Mouse (Mus musculus): ENCODE measurements around the gene Sell. TPM values are rescaled to one million over a fixed set of nuclear protein-coding genes. Genes with fewer than 3 reads are reported as not detected.

The Sell gene
- polyA plus RNA-seq, 2 experiments: 0.09 to 0.21 TPM

GRCm38 (mm10) chr1:164117869-164118268 lies 56.1 kb downstream of the Sell start:
- Histone ChIP-seq H3K27ac (replicated peaks; ENCODE audit: low read depth, low read length) (no peak overlapping the region), H3K9me3 (ENCODE audit: control insufficient read depth, low read length) (no peaks in the 10 kb centered on the region)
- 93% methylated on average over 6 of the region's 6 CpGs for WGBS

GRCm38 (mm10) chr1:164119892-164120776 lies 58.4 kb downstream of the Sell start:
- ATAC-seq (ENCODE audit: low FRiP score, low read depth): no peak
- Histone ChIP-seq H3K9me3 (ENCODE audit: control insufficient read depth, low read length) (no peaks in the 10 kb centered on the region), H3K9ac (ENCODE audit: low read depth, low read length, severe bottlenecking) (no peak overlapping the region), H3K36me3 (ENCODE audit: control insufficient read depth, insufficient read depth, low read length) (no peaks in the 10 kb centered on the region), H3K4me2 (replicated peaks; ENCODE audit: low read depth, low read length, severe bottlenecking) (no peak overlapping the region), H3K4me3 (replicated peaks; ENCODE audit: low read length) (no peak overlapping the region), H3K4me1 (ENCODE audit: control insufficient read depth, insufficient read depth, low read length) (no peaks in the 10 kb centered on the region), H3K27ac (replicated peaks; ENCODE audit: low read depth, low read length) (no peak overlapping the region), H3K27me3 (ENCODE audit: control insufficient read depth, insufficient read depth, low read length) (no peaks in the 10 kb centered on the region)
- 60% methylated on average over 3 of the region's 3 CpGs for WGBS
- no peak for TF ChIP-seq POLR2A (IDR thresholded peaks at IDR 0.05; ENCODE audit: borderline replicate concordance, extremely low read depth, insufficient read depth, insufficient read length)
- no peak for DNase-seq (ENCODE audit: low spot score)

More at GRCm38 (mm10) chr1:164117869-164118268, 56.1 kb downstream of the Sell start:
- Histone ChIP-seq H3K27me3 (ENCODE audit: control insufficient read depth, insufficient read depth, low read length) (no peaks in the 10 kb centered on the region), H3K9ac (ENCODE audit: low read depth, low read length, severe bottlenecking) (no peak overlapping the region), H3K4me1 (ENCODE audit: control insufficient read depth, insufficient read depth, low read length) (no peaks in the 10 kb centered on the region), H3K36me3 (ENCODE audit: control insufficient read depth, insufficient read depth, low read length) (no peaks in the 10 kb centered on the region), H3K4me2 (replicated peaks; ENCODE audit: low read depth, low read length, severe bottlenecking) (no peak overlapping the region), H3K4me3 (replicated peaks; ENCODE audit: low read length) (no peak overlapping the region)
- DNase-seq (ENCODE audit: low spot score) (no peak), ATAC-seq (ENCODE audit: low FRiP score, low read depth) (no peak)
- TF ChIP-seq POLR2A (IDR thresholded peaks at IDR 0.05; ENCODE audit: borderline replicate concordance, extremely low read depth, insufficient read depth, insufficient read length): no peak

GRCm38 (mm10) chr1:164120777-164121158 lies 59.0 kb downstream of the Sell start:
- DNase-seq (ENCODE audit: low spot score) (no peak), ATAC-seq (ENCODE audit: low FRiP score, low read depth) (no peak)
- no peak overlapping the region for H3K4me3 ChIP-seq (replicated peaks; ENCODE audit: low read length)
- no peaks in the 10 kb centered on the region for H3K36me3 ChIP-seq (ENCODE audit: control insufficient read depth, insufficient read depth, low read length)
- WGBS: 79% methylated on average over 3 of the region's 3 CpGs
- H3K27ac ChIP-seq (replicated peaks; ENCODE audit: low read depth, low read length): no peak overlapping the region
- no peak overlapping the region for H3K4me2 ChIP-seq (replicated peaks; ENCODE audit: low read depth, low read length, severe bottlenecking)
- no peaks in the 10 kb centered on the region for H3K4me1 ChIP-seq (ENCODE audit: control insufficient read depth, insufficient read depth, low read length)
- H3K27me3 ChIP-seq (ENCODE audit: control insufficient read depth, insufficient read depth, low read length): no peaks in the 10 kb centered on the region
- H3K9ac ChIP-seq (ENCODE audit: low read depth, low read length, severe bottlenecking): no peak overlapping the region
- no peak for TF ChIP-seq POLR2A (IDR thresholded peaks at IDR 0.05; ENCODE audit: borderline replicate concordance, extremely low read depth, insufficient read depth, insufficient read length)
- no peaks in the 10 kb centered on the region for H3K9me3 ChIP-seq (ENCODE audit: control insufficient read depth, low read length)

- Histone ChIP-seq H3K4me2 (replicated peaks; ENCODE audit: low read depth, low read length, severe bottlenecking) (no peak overlapping the region), H3K36me3 (ENCODE audit: control insufficient read depth, insufficient read depth, low read length) (no peaks in the 10 kb centered on the region), H3K27ac (replicated peaks; ENCODE audit: low read depth, low read length) (no peak overlapping the region), H3K27me3 (ENCODE audit: control insufficient read depth, insufficient read depth, low read length) (no peaks in the 10 kb centered on the region), H3K9me3 (ENCODE audit: control insufficient read depth, low read length) (no peaks in the 10 kb centered on the region), H3K4me1 (ENCODE audit: control insufficient read depth, insufficient read depth, low read length) (no peaks in the 10 kb centered on the region), H3K9ac (ENCODE audit: low read depth, low read length, severe bottlenecking) (no peak overlapping the region), H3K4me3 (replicated peaks; ENCODE audit: low read length) (no peak overlapping the region)
- 28% methylated on average over 3 of the region's 3 CpGs for WGBS
- no peak for ATAC-seq (ENCODE audit: low FRiP score, low read depth)
- DNase-seq (ENCODE audit: low spot score): no peak
- TF ChIP-seq POLR2A (IDR thresholded peaks at IDR 0.05; ENCODE audit: borderline replicate concordance, extremely low read depth, insufficient read depth, insufficient read length): no peak
Observed at GRCm38 (mm10) chr1:164123836-164124235, 62.1 kb downstream of the Sell start.

- no peak for ATAC-seq (ENCODE audit: low FRiP score, low read depth)
- no peak overlapping the region for H3K4me2 ChIP-seq (replicated peaks; ENCODE audit: low read depth, low read length, severe bottlenecking)
Observed at GRCm38 (mm10) chr1:164130013-164130412, 68.2 kb downstream of the Sell start.

More at GRCm38 (mm10) chr1:164130013-164130412, 68.2 kb downstream of the Sell start:
- TF ChIP-seq POLR2A (IDR thresholded peaks at IDR 0.05; ENCODE audit: borderline replicate concordance, extremely low read depth, insufficient read depth, insufficient read length): no peak
- H3K9ac ChIP-seq (ENCODE audit: low read depth, low read length, severe bottlenecking): no peak overlapping the region
- no peak overlapping the region for H3K27ac ChIP-seq (replicated peaks; ENCODE audit: low read depth, low read length)
- no peaks in the 10 kb centered on the region for H3K27me3 ChIP-seq (ENCODE audit: control insufficient read depth, insufficient read depth, low read length)
- 66% methylated on average over 3 of the region's 3 CpGs for WGBS
- H3K9me3 ChIP-seq (ENCODE audit: control insufficient read depth, low read length): no peaks in the 10 kb centered on the region
- H3K4me3 ChIP-seq (replicated peaks; ENCODE audit: low read length): no peak overlapping the region
- H3K36me3 ChIP-seq (ENCODE audit: control insufficient read depth, insufficient read depth, low read length): no peaks in the 10 kb centered on the region
- no peaks in the 10 kb centered on the region for H3K4me1 ChIP-seq (ENCODE audit: control insufficient read depth, insufficient read depth, low read length)
- no peak for DNase-seq (ENCODE audit: low spot score)
